Mouse (Mus musculus): ENCODE data around the gene Tmem202.

The Tmem202 gene

DNA sequence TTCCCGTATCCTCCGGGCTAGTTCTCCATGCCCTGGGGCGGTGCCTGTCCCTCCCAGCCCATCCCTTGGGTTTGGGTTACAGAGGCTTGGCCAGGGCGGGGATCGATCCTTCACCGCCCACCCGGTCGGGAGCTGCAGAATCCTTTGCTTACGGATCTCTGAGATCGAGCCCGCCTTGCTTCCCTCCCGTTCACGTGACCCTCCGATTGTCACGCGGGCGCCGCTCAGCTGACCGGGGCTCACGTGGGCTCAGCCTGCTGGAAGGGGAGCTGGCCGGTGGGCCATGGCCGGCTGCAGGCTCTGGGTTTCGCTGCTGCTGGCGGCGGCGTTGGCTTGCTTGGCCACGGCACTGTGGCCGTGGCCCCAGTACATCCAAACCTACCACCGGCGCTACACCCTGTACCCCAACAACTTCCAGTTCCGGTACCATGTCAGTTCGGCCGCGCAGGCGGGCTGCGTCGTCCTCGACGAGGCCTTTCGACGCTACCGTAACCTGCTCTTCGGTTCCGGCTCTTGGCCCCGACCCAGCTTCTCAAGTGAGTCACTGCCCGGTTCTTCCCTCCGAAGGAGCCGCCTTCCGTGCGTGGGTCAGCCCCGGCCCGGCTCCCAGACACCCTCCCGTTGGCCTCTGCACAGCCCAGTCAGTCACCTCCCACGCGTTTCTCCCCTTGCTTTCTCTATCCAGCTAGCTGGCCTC lies at the start of gene Tmem202, which contains the start of gene Hexa:
Tmem202 (minus strand) TSS at position 407 of the 697 bp plus-strand sequence.
Hexa (plus strand) TSS at position 100 of the 697 bp plus-strand sequence.
- DNase-seq: peak; percentile 68

DNA sequence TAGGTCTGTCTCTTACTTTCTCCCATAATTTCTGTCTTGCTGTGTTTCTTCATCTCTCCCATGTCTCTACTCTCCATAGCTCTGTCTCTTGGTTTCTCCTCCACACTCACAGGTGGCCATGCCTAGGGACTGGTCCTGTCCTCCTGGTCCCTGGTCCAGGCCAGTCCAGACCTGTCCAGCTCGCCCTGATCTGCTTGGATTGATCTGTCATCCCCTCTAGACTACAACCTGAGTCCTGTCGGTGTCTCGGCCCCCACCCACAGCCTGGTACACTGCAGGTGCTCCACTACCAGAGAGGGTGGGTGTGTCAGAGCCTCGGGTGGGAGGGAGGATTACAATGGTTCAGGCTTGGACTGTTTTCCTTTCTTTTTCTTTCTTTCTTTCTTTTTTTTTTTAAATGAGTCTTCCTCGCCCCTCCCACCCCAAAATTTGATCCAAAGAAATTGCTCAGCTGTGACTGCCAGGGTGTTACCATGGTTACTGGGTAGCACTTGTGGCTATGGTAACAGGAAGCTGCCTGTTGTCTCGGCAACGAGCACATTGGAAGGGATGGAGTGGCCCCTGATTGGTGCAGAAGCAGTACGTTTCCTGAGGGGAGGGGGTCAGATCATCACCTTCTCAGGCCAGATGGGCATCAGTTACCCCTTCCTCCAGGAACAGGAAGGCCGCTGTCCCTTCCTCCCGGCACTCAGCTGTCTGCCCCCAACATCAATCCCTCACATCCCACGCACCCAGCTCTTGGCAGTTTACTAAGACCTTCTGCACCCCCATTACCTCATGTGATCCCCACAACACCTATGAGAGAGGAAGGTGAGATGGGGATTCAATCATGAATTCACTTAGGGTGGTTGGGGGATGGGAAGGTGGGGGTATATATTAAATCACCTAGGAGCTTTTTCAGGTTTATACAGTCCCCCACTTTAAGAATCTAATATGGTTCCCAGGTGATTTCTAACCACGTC lies 49.3 kb upstream of the Tmem202 start:
- DNase-seq: no peak

DNA sequence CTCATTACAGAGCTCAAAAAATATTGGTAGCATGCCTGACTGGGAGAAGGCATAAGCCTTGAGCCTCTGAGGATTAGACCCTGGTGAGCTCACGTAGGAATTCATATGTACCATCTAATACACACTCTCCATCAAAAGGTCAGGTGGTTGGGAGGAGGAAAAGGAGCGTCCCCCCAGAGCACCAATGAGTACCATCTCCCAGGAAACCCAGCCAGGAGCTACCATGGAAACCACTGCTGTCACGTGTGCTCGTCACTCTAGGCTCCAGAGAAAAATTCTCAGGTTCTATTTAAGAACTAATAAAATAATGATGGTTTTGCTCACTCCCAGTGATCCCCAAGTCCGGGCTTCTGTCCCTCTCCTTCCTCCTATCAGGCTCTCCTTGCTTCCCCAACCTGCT lies 48.6 kb upstream of the Tmem202 start:
- no peak for DNase-seq

DNA sequence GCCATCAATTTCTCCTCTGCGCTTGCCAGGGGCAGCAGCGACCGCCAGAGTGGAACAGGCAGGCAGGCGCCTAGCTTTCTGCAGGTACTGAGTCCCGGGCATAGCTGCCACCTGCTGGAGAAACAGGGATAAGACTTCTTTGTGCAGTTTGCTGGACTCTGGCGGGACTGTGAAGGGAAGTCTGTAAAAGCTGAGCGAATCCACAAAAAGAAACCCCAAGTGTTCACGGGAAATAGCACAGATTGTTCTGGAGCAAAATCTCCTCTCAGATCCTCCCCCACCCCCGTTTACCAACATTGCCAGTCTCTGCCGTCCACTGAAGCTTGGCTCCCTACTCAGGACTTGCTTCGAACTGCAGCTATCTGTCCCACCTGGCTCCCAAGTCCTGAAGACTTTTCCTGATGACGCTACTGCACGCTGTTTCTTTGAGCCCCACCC lies 45.2 kb upstream of the Tmem202 start:
- DNase-seq: peak; percentile 71

DNA sequence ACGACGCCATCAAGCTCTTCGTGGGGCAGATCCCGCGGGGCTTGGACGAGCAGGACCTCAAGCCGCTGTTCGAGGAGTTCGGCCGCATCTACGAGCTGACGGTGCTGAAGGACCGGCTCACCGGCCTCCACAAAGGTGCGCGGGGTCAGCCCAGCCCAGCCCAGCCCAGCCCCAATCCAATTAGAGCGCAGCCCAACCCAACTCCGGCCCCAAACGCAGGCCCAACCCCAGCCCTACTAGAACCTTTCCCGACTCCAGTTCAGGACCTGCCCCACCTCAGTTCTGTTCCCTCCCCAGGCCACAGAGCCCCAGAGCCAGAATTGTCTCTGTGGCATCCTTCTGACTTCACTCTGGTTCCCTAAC lies 38.8 kb upstream of the Tmem202 start:
- DNase-seq: no peak

DNA sequence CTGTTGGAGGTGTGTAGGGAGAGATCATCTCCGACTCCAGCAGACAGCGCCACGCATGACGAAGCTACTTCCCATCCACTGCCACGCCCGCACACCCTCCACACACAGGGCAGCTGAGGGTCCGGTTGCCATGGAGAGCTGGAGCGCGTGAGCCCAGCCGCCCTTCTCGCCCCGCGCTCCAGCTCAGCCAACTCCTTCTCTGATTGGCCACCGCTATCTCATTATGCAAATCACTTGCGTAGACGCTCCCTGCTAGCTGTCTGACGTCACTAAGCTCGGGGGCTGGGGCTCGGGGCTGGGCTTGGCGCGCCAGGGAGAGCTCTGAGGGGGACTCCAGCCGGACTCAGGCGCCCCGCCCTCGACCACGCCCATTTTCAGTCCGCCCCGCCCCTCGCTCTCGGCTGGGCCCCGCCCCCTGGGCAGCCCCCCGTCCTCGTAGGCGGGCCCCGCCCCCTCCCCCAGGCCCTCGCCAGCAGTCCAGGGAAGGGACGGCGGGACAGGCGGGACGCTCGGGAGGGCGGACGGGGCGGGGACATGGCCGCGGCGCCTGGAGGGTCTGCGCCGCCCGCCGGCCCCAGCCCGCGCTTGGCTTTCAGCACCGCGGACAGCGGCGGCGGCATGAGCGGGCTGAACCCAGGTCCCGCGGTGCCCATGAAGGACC lies 38.3 kb upstream of the Tmem202 start, which contains the start of gene Celf6:
Celf6 (plus strand) TSS at position 74 of the 661 bp plus-strand sequence.
- peak; percentile 50 for DNase-seq

DNA sequence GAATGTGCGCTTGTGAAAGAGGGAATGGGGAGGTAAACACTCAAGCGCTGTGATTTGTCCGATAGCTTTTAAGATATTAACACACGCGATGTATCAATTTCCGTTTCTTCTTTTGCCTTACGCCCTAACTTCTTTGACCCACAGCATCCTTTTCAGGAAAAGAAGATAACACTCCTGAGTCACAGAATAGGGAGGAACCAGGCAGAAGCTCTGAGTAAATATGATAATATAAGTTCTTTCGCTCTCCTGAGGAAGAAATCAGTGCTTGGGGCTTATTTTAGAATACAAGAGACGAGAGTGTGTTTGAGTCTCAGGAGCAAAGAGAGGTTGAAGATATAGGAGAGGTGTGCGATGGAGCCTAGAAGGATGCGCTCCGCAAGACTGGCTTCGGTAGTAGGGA lies 37.8 kb upstream of the Tmem202 start:
- DNase-seq: no peak

DNA sequence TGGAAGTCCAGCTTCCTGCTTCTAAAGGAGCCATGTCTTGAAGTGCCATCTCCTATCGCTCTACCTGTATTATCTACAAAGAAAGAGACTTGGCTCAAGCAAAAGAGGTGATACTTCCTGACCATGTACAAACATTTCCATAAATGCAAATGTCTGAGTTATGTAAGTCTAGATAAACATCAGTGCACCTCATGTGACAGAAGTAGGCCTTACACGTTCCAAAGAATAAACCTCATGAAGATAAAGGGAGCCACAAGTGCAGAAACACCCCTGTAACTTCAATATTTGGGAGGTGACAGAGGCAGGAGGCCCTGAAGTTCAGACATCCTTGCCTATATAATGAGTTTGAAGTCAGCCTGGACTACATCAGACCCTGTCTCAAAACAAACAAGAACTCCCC lies 32.2 kb upstream of the Tmem202 start:
- DNase-seq: no peak

DNA sequence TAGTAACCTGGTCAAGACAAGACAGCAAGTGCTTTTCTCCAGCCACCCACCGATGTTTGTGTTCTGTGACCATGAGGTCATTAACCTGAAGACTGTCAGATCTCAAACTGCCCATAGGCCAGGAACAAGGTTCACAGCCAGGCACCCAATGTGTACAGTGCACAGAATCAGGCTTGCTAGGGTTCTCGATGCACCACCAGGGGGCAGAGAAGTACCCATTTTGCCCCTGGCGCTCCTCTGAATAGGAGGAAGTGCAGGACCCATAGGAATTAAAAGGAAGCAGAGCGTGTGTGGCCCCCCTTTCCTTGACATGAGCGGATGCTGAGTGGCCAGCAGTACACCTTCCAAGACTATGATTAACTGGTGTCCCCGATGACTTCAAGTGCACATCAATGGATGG lies 27.5 kb upstream of the Tmem202 start:
- DNase-seq: peak; percentile 69

DNA sequence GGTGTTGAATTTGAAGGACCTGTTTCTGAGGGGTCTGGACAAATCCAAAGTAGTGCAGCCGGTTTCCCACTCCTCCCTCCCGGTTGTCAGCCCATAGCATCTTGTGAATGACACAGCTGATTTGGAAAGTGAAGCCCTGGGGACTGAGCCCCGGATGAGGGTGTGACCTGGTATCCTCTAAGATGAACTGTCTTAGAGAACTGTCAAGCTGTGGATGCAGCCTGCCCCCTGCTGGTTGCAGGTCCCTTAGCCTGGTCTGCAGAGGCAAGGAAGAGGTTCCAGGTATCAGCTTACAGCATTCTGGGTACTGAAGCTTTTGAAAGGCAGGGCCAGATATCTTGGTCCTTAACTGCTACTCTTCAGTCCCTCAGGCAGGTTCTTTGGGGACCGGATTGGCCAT lies 26.0 kb upstream of the Tmem202 start:
- peak; percentile 79 for DNase-seq

DNA sequence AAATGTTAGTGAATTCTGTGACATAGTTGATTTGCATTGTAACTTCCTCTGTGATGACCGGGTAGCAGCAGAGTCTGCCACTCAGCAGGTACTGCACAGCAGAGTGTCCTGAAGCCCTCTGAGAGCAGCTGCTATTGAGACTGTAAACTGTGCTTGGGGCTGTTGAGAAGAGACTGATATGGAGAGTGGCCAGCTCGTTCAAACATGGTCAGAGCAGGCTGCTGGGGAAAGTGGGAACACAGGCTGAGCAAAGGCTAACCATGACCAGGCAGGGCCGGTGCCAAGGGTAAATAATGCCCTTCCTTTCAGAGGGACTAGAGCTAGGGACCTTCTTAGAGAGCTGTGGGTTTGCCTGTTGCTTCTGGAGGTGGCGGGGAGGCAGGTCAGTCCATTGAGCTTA lies 14.1 kb upstream of the Tmem202 start:
- DNase-seq: no peak

DNA sequence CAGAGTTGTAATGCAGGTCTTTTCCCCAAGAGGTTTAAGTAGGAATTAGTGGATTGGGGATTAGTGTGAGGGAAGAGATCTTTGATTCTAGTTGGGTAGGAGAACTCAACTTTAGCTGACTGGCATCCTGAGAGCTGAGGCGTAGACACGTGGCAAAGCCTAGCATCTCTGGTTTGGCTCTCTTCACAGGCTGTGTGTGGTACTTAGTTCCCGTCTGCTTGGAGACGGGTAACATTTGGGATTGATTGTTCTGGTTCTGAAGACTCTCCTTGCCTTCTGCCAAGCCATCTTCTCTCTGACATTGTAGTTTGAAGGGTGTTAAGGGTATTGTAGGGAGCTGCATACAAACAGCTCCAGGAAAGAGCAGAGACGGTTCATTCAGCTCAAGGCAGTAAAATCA lies 13.0 kb upstream of the Tmem202 start:
- no peak for DNase-seq

DNA sequence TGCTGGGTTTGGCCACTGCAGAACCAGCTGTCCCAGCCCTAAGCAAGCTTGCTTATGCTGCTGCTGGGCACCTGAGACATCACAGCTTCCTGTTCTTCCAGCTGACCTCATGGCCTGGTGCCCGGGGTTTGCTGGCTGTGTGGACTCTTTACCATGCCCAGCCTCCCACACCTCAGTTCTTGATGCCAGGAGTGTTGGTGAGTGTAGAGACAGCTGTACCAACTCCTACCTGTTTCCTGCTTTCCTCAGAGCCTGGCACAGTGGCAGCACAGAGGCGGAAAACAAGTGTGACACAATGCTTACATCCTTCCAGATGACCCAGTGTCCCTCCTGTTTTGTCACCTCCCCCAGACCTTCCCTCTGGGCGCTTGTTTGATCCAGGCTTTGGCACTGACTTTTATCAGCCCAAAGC lies 12.0 kb upstream of the Tmem202 start:
- DNase-seq: peak; percentile 39

DNA sequence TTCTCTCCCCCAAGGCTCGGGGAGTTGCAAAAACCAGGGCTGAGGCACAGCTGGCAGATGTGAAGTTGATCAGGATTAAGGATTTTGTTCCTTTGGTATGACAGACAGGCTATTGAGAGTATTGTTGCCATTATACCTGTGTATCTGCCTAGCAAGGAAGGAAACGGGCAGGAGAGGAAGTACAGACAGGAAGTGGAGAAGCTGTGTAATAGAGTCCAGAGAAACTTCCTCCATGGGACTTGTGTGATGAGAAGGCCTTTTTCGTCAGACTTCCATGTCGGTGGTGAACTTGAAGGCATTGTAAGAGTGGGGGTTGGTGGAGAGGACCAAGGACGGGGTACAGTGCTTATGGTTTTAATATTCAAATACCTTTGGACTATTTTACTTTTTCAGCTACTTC lies 11.4 kb upstream of the Tmem202 start:
- DNase-seq: no peak

DNA sequence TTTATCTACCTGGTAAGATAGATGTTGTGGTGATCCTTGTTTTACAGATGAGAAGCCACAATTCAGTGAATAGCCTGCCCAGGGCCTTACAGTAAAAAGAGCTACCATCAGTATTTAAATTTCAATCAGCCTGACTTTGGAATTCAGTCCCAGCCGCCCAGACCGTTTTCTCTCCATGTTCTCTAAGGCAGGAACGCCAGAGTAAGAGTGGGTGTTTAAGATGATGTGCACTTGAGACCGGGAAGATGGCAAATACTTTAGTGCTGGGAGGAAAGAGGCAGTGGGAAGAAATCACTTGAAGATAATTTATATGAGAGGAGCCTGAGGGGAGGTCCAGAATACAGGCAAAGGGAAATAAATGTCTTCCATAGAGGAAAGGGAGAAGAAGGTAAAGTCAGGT lies 10.4 kb upstream of the Tmem202 start:
- no peak for DNase-seq

DNA sequence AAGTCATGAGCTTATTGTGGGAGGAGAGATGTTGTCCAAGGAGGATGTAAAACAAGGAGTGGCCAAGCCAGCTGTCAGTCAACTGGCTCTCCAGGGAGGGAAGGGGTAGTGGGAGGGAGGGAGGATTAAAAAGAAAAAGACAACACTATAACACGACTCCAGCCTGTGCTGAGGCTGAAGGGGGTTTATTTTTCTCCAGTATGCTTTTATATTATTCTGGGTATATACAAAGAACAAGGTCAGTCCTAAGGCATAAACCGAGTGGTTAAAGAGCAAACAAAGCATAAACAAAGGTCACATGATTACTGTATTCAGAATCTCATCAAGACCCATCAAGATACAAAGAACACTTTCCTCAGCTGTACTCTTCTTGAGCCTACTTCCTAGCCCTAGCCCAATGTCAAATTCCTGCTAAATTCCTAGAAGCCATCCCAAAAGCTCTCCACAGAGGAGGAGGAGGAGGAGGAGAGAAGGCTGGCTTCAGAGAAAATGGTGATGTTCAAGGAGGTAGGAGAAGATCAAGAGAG lies 9.4 kb upstream of the Tmem202 start:
- DNase-seq: no peak

DNA sequence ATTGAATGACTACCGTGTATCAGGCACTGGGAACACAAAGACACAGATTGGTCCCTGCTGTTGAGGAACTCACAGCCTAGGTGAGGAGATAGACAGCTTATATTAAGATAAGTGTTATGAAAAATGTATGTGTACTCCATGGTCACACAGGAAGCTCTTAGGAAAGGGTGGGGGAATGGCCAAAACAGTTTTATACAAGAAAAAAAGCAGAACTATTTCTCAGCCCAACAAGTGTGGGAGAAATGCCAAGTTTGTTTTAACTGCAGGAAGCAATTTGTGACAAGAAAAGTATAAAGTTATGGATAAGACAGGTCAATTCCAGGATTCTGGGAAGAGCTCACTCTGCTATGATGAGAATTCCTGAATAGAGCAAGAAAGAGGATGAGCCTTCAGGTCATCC lies 8.2 kb upstream of the Tmem202 start:
- peak; percentile 21 for DNase-seq

DNA sequence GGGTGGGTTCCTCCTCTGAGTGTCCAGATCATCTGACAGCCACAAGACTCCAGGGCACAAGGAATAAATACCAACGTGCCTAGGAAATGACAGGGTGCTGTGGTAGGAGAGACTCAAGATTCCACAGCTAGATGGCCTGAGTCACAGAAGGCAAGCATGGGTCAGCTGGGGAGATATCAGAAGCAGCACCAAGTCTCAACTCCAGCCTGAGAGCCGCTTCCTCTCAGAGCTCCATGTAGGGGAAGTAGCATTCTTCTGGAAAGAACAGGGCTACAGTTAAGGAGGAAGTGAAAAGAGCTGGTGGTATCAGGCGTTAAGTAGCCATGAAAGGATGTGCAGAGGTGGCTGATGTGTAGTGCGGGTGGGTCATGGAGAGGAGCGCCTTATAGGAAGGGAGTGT lies 5.1 kb upstream of the Tmem202 start:
- no peak for DNase-seq

DNA sequence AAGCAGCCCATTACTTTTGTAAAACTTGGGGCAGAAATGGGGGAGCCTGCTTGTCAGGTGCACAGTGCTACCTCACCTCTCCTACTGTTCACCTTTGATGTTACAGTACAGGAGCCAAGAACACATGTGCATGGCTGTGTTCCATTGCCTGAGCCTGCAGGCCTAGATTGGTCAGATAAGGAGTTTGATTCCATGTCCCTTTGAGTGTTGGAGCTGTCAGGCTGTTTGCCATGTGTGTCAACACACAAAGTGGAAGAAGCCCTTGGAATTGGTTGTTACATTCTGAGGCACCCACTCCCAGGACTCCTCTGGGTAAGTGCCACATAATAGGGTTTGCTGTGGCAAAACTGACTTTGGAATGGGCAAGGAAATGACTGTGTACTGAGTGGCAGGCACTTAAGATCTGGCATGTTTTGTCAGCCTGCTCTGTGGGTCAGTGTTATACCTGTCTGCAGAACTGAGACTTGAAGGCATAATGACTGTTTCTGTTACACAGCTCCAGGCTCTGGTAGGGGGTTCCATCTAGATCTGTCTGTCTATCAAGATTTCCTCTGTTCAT lies 3.2 kb upstream of the Tmem202 start:
- DNase-seq: no peak

DNA sequence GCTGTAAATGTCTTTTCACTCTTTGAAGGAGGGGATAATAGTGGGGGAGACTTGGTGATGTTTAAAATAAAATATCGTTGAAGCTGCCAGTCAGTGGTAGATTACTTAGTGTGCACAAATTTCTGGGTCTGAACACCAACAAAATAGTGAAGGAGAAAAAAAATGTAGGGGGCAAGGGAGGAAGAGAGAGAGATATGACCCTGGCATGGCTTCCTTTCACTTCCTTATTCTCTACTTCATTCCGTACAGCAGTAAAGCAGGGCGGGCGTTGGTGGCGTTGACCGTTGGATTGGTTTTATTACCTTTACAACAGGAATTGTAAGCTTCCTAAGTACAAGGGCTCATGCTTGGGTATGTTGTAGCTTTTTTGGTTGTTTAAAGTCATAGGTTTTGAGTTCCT lies 2.0 kb upstream of the Tmem202 start:
- DNase-seq: no peak

DNA sequence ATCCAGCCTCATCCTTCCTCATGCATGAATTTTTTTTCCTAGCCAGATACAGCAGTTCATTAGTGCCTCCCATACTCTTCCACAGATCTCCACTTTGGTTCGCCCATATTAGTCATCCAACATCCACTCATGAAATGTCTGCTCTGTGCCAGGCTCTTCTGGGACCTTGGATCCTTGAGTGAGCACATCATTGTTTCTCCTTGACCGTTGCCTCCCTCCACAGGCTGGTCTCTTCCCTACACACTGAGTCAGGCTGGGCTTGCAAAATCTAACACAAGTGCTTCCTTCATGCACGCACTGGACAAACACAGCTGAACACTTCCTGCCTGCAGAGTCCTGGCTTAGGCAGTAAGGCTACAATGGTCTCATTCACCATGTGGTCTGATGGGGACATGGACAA lies 2.0 kb downstream of the Tmem202 start:
- DNase-seq: no peak

DNA sequence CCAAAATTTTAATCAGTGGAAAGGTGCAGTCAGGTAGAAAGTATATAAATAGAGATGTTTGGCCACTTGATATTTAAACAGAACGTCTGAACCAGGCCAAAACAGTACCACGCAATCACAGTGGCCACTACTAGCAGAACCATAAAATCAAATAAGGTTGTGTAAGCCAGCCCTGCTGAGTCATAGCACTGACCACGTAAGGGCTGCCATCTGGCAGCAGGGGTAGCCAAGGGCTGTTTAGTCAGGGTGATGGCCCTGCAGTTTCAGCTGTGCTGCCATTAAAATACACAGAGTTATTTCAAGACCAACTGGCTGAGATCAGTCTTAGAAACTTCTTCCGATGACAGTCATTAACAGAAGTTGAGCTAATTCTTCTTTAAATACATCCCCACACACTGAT lies 5.8 kb downstream of the Tmem202 start:
- DNase-seq: no peak

DNA sequence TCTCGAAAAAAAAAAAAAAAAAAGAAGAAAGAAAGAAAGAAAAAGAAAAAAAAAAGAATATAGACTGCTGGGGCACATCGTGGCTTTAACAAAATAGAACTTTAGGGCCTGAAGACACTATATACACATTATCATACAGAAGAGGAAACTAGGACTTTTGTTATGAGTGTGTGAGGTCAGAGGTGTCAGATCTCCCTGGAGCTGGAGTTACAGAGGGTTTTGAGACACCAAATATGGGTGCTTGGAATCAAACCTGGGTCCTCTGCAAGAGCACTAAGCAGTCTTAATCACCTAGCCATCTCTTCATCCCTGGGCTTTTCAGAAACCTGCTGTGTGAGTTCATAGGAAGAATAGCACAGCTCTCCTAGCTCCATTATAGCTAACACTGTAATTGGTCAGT lies 6.2 kb downstream of the Tmem202 start:
- no peak for DNase-seq
